Mouse (Mus musculus): ENCODE data around the gene Exosc6.
"Not testable (repeated sequence)": the region's sequence is repeated elsewhere in the genome, so short reads cannot be mapped to it uniquely, and the experiment has no call there.

Exosc6 gene

DNA sequence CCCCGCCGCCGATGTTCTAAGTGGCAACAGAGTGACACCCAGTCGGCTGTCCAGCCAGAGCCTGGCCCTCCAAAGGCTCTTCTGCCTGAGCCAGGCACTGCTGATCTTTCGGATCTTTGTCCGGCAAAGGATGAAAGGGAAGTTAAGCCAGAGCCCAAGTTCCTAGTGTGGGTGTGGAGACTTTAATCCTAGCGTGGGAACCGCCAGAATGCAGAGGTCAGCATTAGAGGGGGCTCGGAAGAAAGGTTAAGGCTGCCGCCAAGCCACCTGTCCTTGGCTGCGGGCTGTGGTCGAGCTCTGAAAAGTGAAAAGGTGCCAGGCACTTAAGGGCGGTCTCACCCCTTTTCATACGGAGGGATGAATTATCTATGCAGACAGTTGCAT lies 5.5 kb downstream of the Exosc6 start:
- DNase-seq (ENCODE audit: low spot score in 2 of 2): no peak

- peak; percentile 98 to 99 for DNase-seq (ENCODE audit: low spot score in 2 of 2)
Measured at GRCm38 (mm10) chr8:111062072-111062757, 6.1 kb downstream of the Exosc6 start.

DNA sequence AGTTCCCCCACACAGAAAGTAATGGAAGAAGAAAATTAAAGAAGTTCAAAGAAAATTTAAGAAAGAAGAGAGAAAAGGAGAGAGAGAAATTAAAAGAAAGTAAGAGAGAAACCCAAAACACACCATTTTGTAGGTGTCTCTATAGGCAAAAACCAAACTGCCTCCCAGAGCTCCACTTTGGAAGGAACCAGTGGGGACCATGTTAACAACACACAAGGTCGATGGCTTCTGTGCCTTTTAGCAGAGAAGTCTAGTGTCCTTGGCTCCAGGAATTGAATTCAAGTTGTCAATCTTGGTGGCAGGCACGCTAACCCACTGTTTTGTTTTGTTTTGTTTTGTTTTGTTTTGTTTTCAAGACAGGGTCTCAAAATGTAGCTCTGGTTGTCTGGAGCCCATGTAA lies 6.8 kb downstream of the Exosc6 start:
- DNase-seq (ENCODE audit: low spot score in 2 of 2): no peak

- no peak for DNase-seq (ENCODE audit: low spot score in 2 of 2)
Measured at GRCm38 (mm10) chr8:111066308-111066707, 10.2 kb downstream of the Exosc6 start.

GRCm38 (mm10) chr8:111067439-111067838 lies 11.3 kb downstream of the Exosc6 start:
- no peak for DNase-seq (ENCODE audit: low spot score in 2 of 2)

DNA sequence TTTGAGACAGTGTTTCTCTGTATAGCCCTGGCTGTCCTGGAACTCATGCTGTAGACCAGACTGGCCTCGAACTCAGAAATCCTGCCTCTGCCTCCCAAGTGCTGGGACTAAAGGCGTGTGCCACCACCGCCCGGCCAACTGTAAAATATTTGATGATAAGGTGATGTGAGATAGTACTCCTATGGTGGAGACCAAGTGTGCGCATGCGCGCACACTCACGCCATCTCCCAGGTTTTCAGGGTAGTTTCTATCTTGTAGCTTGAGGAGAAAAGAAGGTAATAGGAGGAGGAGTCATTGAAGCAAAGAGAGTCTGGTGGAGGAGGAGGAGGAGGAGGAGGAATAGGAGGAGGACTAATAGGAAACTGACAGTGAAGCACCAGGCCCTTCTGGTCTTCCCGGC lies 12.5 kb downstream of the Exosc6 start:
- DNase-seq (ENCODE audit: low spot score in 2 of 2): not testable (repeated sequence)

- peak; percentile 61 to 80 for DNase-seq (ENCODE audit: low spot score in 2 of 2)
Measured at GRCm38 (mm10) chr8:111075926-111076325, 19.8 kb downstream of the Exosc6 start.

DNA sequence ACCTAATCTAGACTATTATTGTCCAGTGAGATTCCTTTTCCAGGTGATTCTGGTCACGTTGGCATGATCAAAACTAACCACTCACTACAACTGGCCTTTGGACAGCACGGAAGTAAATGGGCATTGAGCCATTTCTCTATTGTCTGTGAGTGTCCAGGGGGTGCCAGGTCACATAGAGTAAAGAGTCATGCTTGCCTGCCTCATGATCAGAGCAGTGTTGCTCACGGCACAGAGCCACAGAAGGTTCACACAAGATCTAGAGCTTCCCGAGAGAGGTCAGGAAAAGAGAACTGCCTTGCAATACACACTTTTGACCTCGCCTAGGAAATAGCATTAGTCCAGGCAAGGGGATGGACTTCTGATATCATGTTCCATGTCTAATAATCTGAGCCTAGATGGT lies 23.3 kb downstream of the Exosc6 start:
- DNase-seq (ENCODE audit: low spot score in 2 of 2): no peak

DNA sequence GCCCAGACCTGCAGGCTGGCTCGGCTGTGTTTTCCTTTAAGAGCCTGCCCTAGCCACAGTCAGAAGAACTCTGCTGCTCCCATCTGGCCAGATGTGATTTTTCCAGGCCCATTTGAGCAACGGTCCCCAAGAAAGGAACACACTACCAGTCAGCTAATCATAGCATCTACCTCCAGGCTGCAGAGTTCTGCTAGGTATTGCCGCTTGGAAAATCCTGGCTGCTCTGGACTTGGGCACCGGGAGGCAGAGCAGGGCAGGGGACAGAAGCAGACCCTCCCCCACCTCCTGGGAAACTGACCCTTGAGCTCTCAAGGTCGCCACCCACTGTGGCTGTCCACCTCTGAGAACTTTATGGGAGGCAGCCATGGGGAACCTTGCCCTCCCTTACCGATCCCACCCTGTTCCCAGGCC lies 23.7 kb downstream of the Exosc6 start:
- DNase-seq (ENCODE audit: low spot score in 2 of 2): no peak

GRCm38 (mm10) chr8:111081580-111082258 lies 25.6 kb downstream of the Exosc6 start:
- no peak for DNase-seq (ENCODE audit: low spot score in 2 of 2)

DNA sequence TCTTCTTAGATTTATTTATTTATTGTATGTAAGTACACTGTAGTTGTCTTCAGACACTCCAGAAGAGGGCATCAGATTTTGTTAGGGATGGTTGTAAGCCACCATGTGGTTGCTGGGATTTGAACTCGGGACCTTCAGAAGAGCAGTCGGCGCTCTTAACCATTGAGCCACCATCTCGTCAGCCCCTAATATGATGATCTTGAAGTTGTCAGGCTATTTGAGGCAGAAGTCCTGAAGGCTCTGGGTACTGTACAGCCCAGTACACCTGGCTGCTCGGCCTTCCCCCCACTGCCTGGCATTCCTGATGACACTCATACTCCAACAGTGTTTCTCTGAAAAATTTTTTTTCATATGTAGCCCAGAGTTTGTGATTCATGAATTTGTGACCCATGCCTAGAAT lies 27.8 kb downstream of the Exosc6 start:
- DNase-seq (ENCODE audit: low spot score in 2 of 2): not testable (repeated sequence)

- DNase-seq (ENCODE audit: low spot score in 2 of 2): peak; percentile 74 to 75
Measured at GRCm38 (mm10) chr8:111090126-111090525, 34.0 kb downstream of the Exosc6 start.

- DNase-seq (ENCODE audit: low spot score in 2 of 2): no peak
Measured at GRCm38 (mm10) chr8:111091706-111092105, 35.6 kb downstream of the Exosc6 start.

DNA sequence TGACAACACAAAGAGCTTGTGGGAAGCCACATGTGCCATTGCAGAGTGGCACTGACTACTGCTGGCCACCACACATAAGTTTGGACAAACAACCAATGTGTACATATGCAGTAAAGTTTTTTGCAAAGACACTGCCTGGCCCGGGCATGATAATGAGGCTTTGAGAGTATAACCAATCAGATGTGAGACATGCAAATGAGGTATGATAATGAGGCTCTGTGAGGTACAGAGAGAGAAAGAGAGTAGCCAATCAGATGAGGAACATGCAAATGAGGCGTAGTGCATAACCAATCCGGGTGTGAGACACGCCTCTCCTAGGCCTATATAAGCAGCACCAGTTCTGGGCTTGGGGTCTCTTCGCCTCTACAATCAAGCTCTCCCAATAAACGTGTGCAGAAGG lies 36.2 kb downstream of the Exosc6 start, which contains the start of gene Clec18a:
Gene Clec18a (minus strand): TSS at position 101 of the 400 bp plus-strand sequence.
- not testable (repeated sequence) for DNase-seq (ENCODE audit: low spot score in 2 of 2)

DNA sequence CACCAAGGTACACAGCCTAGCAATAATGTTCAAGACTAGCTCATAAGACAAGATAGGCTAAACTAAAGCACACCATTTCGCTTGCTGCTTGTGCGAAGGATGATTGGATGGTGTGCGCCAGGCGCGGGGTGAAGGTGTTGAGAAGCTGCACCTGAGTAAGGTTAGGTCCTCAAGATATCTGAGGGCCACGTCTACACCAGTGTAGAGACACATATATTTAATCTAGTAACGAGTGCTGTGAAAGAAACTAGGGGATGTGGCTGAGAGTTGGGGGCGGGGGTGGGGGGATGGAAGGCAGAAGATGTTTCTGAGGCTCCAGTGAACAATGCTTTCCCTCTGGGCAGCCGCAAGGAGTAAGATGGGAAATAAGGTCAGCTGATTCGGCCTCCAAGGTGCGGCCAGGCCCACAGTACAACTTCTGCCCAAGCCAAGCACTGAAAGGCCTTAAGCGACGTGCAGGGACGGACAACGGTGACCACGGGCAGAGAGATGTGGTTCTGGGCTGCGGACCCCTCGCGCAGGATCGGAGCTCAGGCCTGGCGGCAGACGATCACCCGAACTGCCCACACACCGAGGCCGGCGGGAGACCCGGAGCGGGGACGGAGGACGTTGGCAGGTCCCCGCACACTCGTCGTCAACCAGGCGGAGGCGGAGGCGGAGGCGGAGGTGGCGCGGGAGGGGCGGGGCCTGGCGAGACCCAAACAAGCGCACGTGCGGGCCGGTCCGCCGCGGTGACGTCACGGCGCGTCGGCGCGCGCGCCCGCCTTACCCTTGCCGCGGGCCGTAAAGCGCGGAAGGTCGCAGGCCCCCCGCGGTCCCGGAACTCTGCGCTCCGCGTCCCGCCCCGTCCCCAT lies 38.0 kb downstream of the Exosc6 start, which contains the start of gene Pdpr:
Gene Pdpr (plus strand): TSS at position 766 of the 854 bp plus-strand sequence.
- peak; percentile 85 to 88 for DNase-seq (ENCODE audit: low spot score in 2 of 2)

DNA sequence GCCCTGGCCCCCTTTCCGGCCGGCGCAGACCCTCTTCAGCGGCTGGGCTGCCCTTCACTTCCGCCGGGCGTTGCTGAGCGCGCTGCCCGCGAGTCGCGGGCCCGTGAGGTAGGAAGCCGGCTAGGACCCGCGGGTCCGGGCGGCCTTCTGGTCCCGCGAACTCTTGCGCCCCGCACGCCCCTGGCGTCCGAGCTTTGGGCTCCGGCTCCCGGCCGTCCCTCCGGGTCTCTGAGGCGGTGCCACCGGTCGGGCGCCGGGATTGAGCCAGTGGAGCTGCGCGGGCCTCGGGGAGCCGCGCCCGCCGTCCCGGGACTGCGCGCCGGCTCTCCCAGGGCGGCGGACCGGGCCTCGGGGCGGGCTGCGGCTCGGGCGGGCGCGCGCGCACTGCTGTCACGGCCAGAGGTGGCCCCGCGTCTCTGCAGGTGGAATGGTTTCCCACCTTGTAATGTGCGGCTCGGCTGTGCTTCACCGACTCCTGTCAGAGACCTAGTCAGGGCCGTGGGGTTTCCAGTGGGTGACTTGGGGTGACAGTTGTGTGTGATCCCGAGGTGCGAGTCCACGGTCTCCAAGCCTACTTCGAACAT lies 38.7 kb downstream of the Exosc6 start:
- DNase-seq (ENCODE audit: low spot score in 2 of 2): peak; percentile 11 to 28

Measured in right cerebral cortex, adult 2 months (tissue).